In genomic region chr6:92214055-92214772, GRCm38 (mm10) we compare ENCODE assay signal across 8 mouse cellular contexts. TPM values are rescaled to one million over a fixed set of nuclear protein-coding genes. Genes with fewer than 3 reads are reported as not detected.
A peak's percentile ranks its signal among the peaks of the same experiment; 100 is the strongest.
DNase-seq lines count a peak whose midpoint lies in the region; ATAC-seq and TF ChIP-seq lines count a peak whose summit lies in the region.

No protein-coding gene starts in this region.

- no peak for TF ChIP-seq EP300 in ES-Bruce4 (IDR thresholded peaks at IDR 0.05; ENCODE audit: insufficient read depth, low read depth, low read length)

- no peaks in the 10 kb centered on the region for H3K9me3 ChIP-seq in kidney, embryonic 16.5 days (ENCODE audit: low read length)
- H3K9me3 ChIP-seq in ES-Bruce4 (replicated peaks; ENCODE audit: control insufficient read depth, insufficient read depth, low read length, poor library complexity, severe bottlenecking) = no peaks in the 10 kb centered on the region
- no peaks in the 10 kb centered on the region for H3K9me3 ChIP-seq in limb, embryonic 15.5 days

- peak overlapping the region; percentile 91 for H3K4me2 ChIP-seq in kidney, embryonic 16.5 days (replicated peaks; ENCODE audit: low read depth, low read length)
- peak overlapping the region; percentile 86 for H3K4me2 ChIP-seq in limb, embryonic 15.5 days
- peak overlapping the region; percentile 88 for H3K4me2 ChIP-seq in myocyte (ENCODE audit: low read depth)

- H3K27ac ChIP-seq in kidney, embryonic 16.5 days (ENCODE audit: low read length) = peak overlapping the region; percentile 78
- H3K27ac ChIP-seq in ES-Bruce4 (ENCODE audit: insufficient read depth, low read length) = no peak overlapping the region
- peak overlapping the region; percentile 49 for H3K27ac ChIP-seq in bone marrow macrophage, adult 2 months (ENCODE audit: insufficient read depth, low read depth, low read length)
- H3K27ac ChIP-seq in limb, embryonic 15.5 days = peak overlapping the region; percentile 89

- peaks cover 13% of the 10 kb centered on the region for H3K36me3 ChIP-seq in kidney, embryonic 16.5 days (ENCODE audit: insufficient read depth, low read length)
- H3K36me3 ChIP-seq in ES-Bruce4 (ENCODE audit: control insufficient read depth, insufficient read depth, low read length, poor library complexity, severe bottlenecking) (no peaks in the 10 kb centered on the region), myocyte (ENCODE audit: control insufficient read depth, insufficient read depth) (no peaks in the 10 kb centered on the region)
- H3K36me3 ChIP-seq in limb, embryonic 15.5 days = peaks cover 20% of the 10 kb centered on the region

- H3K4me1 ChIP-seq in kidney, embryonic 16.5 days (ENCODE audit: insufficient read depth, low read length) = peaks cover 14% of the 10 kb centered on the region
- H3K4me1 ChIP-seq in ES-Bruce4 (ENCODE audit: control insufficient read depth, insufficient read depth, low read length) = no peaks in the 10 kb centered on the region
- peaks cover 23% of the 10 kb centered on the region for H3K4me1 ChIP-seq in bone marrow macrophage, adult 2 months (ENCODE audit: control insufficient read depth, insufficient read depth, low read length)
- H3K4me1 ChIP-seq in limb, embryonic 15.5 days = peaks cover 11% of the 10 kb centered on the region

- TF ChIP-seq CTCF in ES-Bruce4 (IDR thresholded peaks at IDR 0.05; ENCODE audit: low read depth, low read length) = no peak
- no peak for TF ChIP-seq CTCF in bone marrow macrophage, adult 2 months (IDR thresholded peaks at IDR 0.05; ENCODE audit: low read depth, low read length)

- DNase-seq in kidney, postnatal 36 days = no peak
- peak; percentile 6 to 11 for DNase-seq in frontal cortex, postnatal 25 days (ENCODE audit: low spot score in 2 of 2)
- no peak for DNase-seq in ovary, adult 18-20 months (ENCODE audit: low spot score)

- peak overlapping the region; percentile 98 for H3K9ac ChIP-seq in kidney, embryonic 16.5 days (replicated peaks; ENCODE audit: low read length)
- H3K9ac ChIP-seq in ES-Bruce4 (ENCODE audit: low read depth, poor library complexity, severe bottlenecking) = peak overlapping the region; percentile 87
- H3K9ac ChIP-seq in limb, embryonic 15.5 days = peak overlapping the region; percentile 93

- peak; percentile 32 for ATAC-seq in kidney, embryonic 16.5 days (ENCODE audit: low FRiP score, low TSS enrichment)
- ATAC-seq in limb, embryonic 15.5 days (ENCODE audit: insufficient number of reproducible peaks, low FRiP score, low TSS enrichment, low read depth) = peak; percentile 35; the same call in 1 of the 2 replicates

- WGBS in kidney, embryonic 16.5 days = under 1% methylated on average over 48 of the region's 48 CpGs
- under 1% methylated on average over 48 of the region's 48 CpGs for whole genome bisulfite sequencing in limb, embryonic 15.5 days

- no peaks in the 10 kb centered on the region for H3K27me3 ChIP-seq in kidney, embryonic 16.5 days (ENCODE audit: insufficient read depth, low read length)
- H3K27me3 ChIP-seq in ES-Bruce4 (ENCODE audit: control insufficient read depth, insufficient read depth, low read length, poor library complexity, severe bottlenecking) (no peaks in the 10 kb centered on the region), myocyte (ENCODE audit: control insufficient read depth, insufficient read depth, insufficient read length) (no peaks in the 10 kb centered on the region)
- H3K27me3 ChIP-seq in limb, embryonic 15.5 days = no peaks in the 10 kb centered on the region

- H3K4me3 ChIP-seq in kidney, embryonic 16.5 days (ENCODE audit: low read length) = peak overlapping the region; percentile 98
- H3K4me3 ChIP-seq in ES-Bruce4 (ENCODE audit: low read depth, low read length) = peak overlapping the region; percentile 99
- H3K4me3 ChIP-seq in bone marrow macrophage, adult 2 months (ENCODE audit: insufficient read depth, low read length) = peak overlapping the region; percentile 66
- H3K4me3 ChIP-seq in limb, embryonic 15.5 days = peak overlapping the region; percentile 99
- H3K4me3 ChIP-seq in myocyte = peak overlapping the region; percentile 92

- H3ac ChIP-seq in myocyte (ENCODE audit: control insufficient read depth, insufficient read length) = peak overlapping the region; percentile 89

- TF ChIP-seq POLR2A in ES-Bruce4 (IDR thresholded peaks at IDR 0.05; ENCODE audit: insufficient read depth, low read length) (no peak), myocyte (IDR thresholded peaks at IDR 0.05; ENCODE audit: insufficient read length, low read depth) (no peak)
- no peak for TF ChIP-seq POLR2A in bone marrow macrophage, adult 2 months (IDR thresholded peaks at IDR 0.05; ENCODE audit: borderline replicate concordance, low read depth, low read length)

- H3K79me2 ChIP-seq in myocyte (ENCODE audit: control insufficient read depth, insufficient read depth) = peaks cover 20% of the 10 kb centered on the region

TF ChIP-seq in myocyte, 11 proteins besides CTCF, POLR2A, EP300 and RAD21:
- no peak for TF ChIP-seq USF1 (IDR thresholded peaks at IDR 0.05; ENCODE audit: low read depth)
- no peak for TF ChIP-seq SRF (IDR thresholded peaks at IDR 0.05; ENCODE audit: control insufficient read depth, insufficient read length, low read depth)
- no peak for TF ChIP-seq POLR2AphosphoS2 (IDR thresholded peaks at IDR 0.05; ENCODE audit: insufficient read length, low read depth)
- TF ChIP-seq E2F4 (IDR thresholded peaks at IDR 0.05; ENCODE audit: insufficient read depth) = no peak
- TF ChIP-seq MYOD1 (IDR thresholded peaks at IDR 0.05; ENCODE audit: control insufficient read depth in 1 of 3, insufficient read length in 2 of 3, low read depth in 2 of 3) = peak in 1 of 3 experiments; percentile 19
- peak in 1 of 3 experiments; percentile 12 for TF ChIP-seq MYOG (IDR thresholded peaks at IDR 0.05; ENCODE audit: control insufficient read depth in 1 of 3, insufficient read depth in 1 of 3, insufficient read length in 2 of 3, low read depth in 2 of 3)
- TF ChIP-seq TCF3 (IDR thresholded peaks at IDR 0.05; ENCODE audit: insufficient read length, low read depth) = no peak
- TF ChIP-seq CEBPB (IDR thresholded peaks at IDR 0.05; ENCODE audit: insufficient read depth, poor library complexity, severe bottlenecking) = no peak
- no peak for TF ChIP-seq REST (IDR thresholded peaks at IDR 0.05; ENCODE audit: insufficient read depth, insufficient read length)
- no peak for TF ChIP-seq TCF12 (IDR thresholded peaks at IDR 0.05; ENCODE audit: insufficient read depth, poor library complexity, severe bottlenecking)
- no peak for TF ChIP-seq MAX (IDR thresholded peaks at IDR 0.05; ENCODE audit: low read depth)

RNA-seq across cellular contexts. Expression of gene Rbsn, which starts 0.5 kb away (rescaled TPM):
- 25.2 and 25.3 TPM in 2 replicates for polyA plus RNA-seq in kidney, embryonic 16.5 days (2015; fragmentation: Nextera tagmentation; extraction: Ambion mirVana)
- polyA plus RNA-seq in ES-Bruce4 (2011; ENCODE audit: insufficient read depth, insufficient read length, low read depth, missing spikeins) (11.9 and 16.7 TPM in 2 replicates), myocyte (2012; fragmentation: generic; extraction: Trizol) (14.5 TPM)
- 13.2 and 17.0 TPM in 2 replicates for polyA plus RNA-seq in bone marrow macrophage, adult 2 months (2012; ENCODE audit: insufficient read depth, insufficient read length, missing spikeins)
- 30.7 and 31.6 TPM in 2 replicates for polyA plus RNA-seq in limb, embryonic 15.5 days (2015; fragmentation: Nextera tagmentation; extraction: Ambion mirVana)

RNA-seq across cellular contexts. Expression of gene Trh, which starts 30.2 kb away (rescaled TPM):
- 7.2 TPM in 2 replicates for polyA plus RNA-seq in kidney, embryonic 16.5 days (2015; fragmentation: Nextera tagmentation; extraction: Ambion mirVana)
- polyA plus RNA-seq in ES-Bruce4 (2011; ENCODE audit: insufficient read depth, insufficient read length, low read depth, missing spikeins) = 150 and 163 TPM in 2 replicates
- not detected in 2 replicates for polyA plus RNA-seq in bone marrow macrophage, adult 2 months (2012; ENCODE audit: insufficient read depth, insufficient read length, missing spikeins)
- polyA plus RNA-seq in limb, embryonic 15.5 days (2015; fragmentation: Nextera tagmentation; extraction: Ambion mirVana) = not detected in 2 replicates
- not detected for polyA plus RNA-seq in myocyte (2012; fragmentation: generic; extraction: Trizol)

RNA-seq across cellular contexts. Expression of gene Mrps25, which starts 30.4 kb away (rescaled TPM):
- 94.4 and 96.4 TPM in 2 replicates for polyA plus RNA-seq in kidney, embryonic 16.5 days (2015; fragmentation: Nextera tagmentation; extraction: Ambion mirVana)
- 72.0 and 74.3 TPM in 2 replicates for polyA plus RNA-seq in ES-Bruce4 (2011; ENCODE audit: insufficient read depth, insufficient read length, low read depth, missing spikeins)
- 48.5 and 58.0 TPM in 2 replicates for polyA plus RNA-seq in bone marrow macrophage, adult 2 months (2012; ENCODE audit: insufficient read depth, insufficient read length, missing spikeins)
- 80.5 and 82.4 TPM in 2 replicates for polyA plus RNA-seq in limb, embryonic 15.5 days (2015; fragmentation: Nextera tagmentation; extraction: Ambion mirVana)
- polyA plus RNA-seq in myocyte (2012; fragmentation: generic; extraction: Trizol) = 53.1 TPM

Comparison
In these comparisons a context has a peak if more than half of its experiments do, and no peak if none do; other contexts are left out.
1. DNase-seq: peak in frontal cortex, postnatal 25 days (2 of 2); none in kidney, postnatal 36 days (0 of 2) and ovary, adult 18-20 months (single experiment).
2. RNA of gene Trh, which starts 30.2 kb away (polyA plus RNA-seq): 150 to 163 TPM in ES-Bruce4; 7.2 TPM in kidney, embryonic 16.5 days, not detected in bone marrow macrophage, adult 2 months, not detected in limb, embryonic 15.5 days and not detected in myocyte (single experiment); every median in the first group is over 10 times any median in the second.
3. Peak in every context shown above with its lines, with median percentiles within 50 percentile points of each other: H3K4me2 ChIP-seq, H3K4me3 ChIP-seq and H3K9ac ChIP-seq.